Mouse (Mus musculus) MEL (cell line): ENCODE results near the gene Sost. TPM values are rescaled to one million over a fixed set of nuclear protein-coding genes. Genes with fewer than 3 reads are reported as not detected.

Source experiments
- DNase-seq: peaks from one replicate; pipeline ENCODE4 v3.0.0; 2011; ENCODE audit warnings: low read depth, low spot score
- H3K27ac ChIP-seq: 2 replicates; pipeline ENCODE4 v1.5.1; 2012; ENCODE audit warnings: low read depth, mild to moderate bottlenecking, control low read depth, low read length, moderate library complexity; ENCODE audit not compliant: control insufficient read depth
- H3K27me3 ChIP-seq, 2 experiments: fragments of 150-350 bp in 1 of 2; sonication (generic) in 1 of 2; 2 replicates each; pipeline ENCODE4 v1.6.1; 2012; ENCODE audit warnings: low read length in 2 of 2, mild to moderate bottlenecking in 2 of 2, improper control_type of control experiment in 1 of 2, moderate library complexity in 1 of 2; ENCODE audit not compliant: insufficient read depth in 2 of 2, control insufficient read depth in 1 of 2
- H3K36me3 ChIP-seq, 2 experiments: 2 replicates each; pipeline ENCODE4 v1.6.1; 2012 to 2014; ENCODE audit warnings: low read length in 2 of 2, improper control_type of control experiment in 1 of 2, inconsistent platforms in 1 of 2, mild to moderate bottlenecking in 1 of 2; ENCODE audit not compliant: insufficient read depth in 2 of 2, control insufficient read depth in 1 of 2
- H3K4me1 ChIP-seq, 2 experiments: fragments of 150-350 bp in 1 of 2; sonication (generic) in 1 of 2; 2 replicates each; pipeline ENCODE4 v1.6.1; 2012; ENCODE audit warnings: low read length in 2 of 2, improper control_type of control experiment in 1 of 2, mild to moderate bottlenecking in 1 of 2; ENCODE audit not compliant: insufficient read depth in 2 of 2, control insufficient read depth in 1 of 2
- H3K4me3 ChIP-seq, 2 experiments: fragments of 150-350 bp in 1 of 2; sonication (generic) in 1 of 2; 2 replicates each; pipeline ENCODE4 v1.5.1; 2012; ENCODE audit warnings: low read depth in 2 of 2, low read length in 2 of 2, mild to moderate bottlenecking in 2 of 2, moderate library complexity in 2 of 2, control low read depth in 1 of 2, improper control_type of control experiment in 1 of 2; ENCODE audit not compliant: control insufficient read depth in 1 of 2, insufficient read depth in 1 of 2
- H3K79me2 ChIP-seq: 2 replicates; pipeline ENCODE4 v1.6.1; 2012; ENCODE audit warnings: mild to moderate bottlenecking, low read length, moderate library complexity; ENCODE audit not compliant: control insufficient read depth, poor library complexity, insufficient read depth
- H3K9ac ChIP-seq: 2 replicates; pipeline ENCODE4 v1.6.1; 2012; ENCODE audit warnings: low read depth, mild to moderate bottlenecking, control low read depth, low read length, moderate library complexity; ENCODE audit not compliant: control insufficient read depth, poor library complexity, severe bottlenecking
- H3K9me3 ChIP-seq: fragments of 150-350 bp; sonication (generic); replicated peaks from 2 replicates; pipeline ENCODE4 v1.6.1; 2012; ENCODE audit warnings: mild to moderate bottlenecking, low read length, improper control_type of control experiment, moderate library complexity; ENCODE audit not compliant: insufficient read depth
- CHD1 ChIP-seq: IDR thresholded peaks from 2 replicates; pipeline ENCODE4 v1.6.1; 2012; ENCODE audit warnings: low read depth, mild to moderate bottlenecking, inconsistent platforms, low read length, improper control_type of control experiment
- CHD2 ChIP-seq: IDR thresholded peaks from 2 replicates; pipeline ENCODE4 v1.6.1; 2011; ENCODE audit warnings: low read length, improper control_type of control experiment
- E2F4 ChIP-seq: IDR thresholded peaks from 2 replicates; pipeline ENCODE4 v1.6.1; 2011; ENCODE audit warnings: low read depth, low read length, improper control_type of control experiment, borderline replicate concordance
- ELF1 ChIP-seq: IDR thresholded peaks from 2 replicates; pipeline ENCODE4 v1.6.1; 2014; ENCODE audit warnings: low read depth, mild to moderate bottlenecking, inconsistent platforms, low read length, improper control_type of control experiment, moderate library complexity
- EP300 ChIP-seq, 2 experiments: IDR thresholded peaks; 2 replicates each; pipeline ENCODE4 v1.6.1; 2011; ENCODE audit warnings: improper control_type of control experiment in 2 of 2, low read length in 2 of 2, low read depth in 1 of 2, mild to moderate bottlenecking in 1 of 2
- ETS1 ChIP-seq: IDR thresholded peaks from 2 replicates; pipeline ENCODE4 v1.6.1; 2012; ENCODE audit warnings: low read depth, mild to moderate bottlenecking, inconsistent platforms, low read length, improper control_type of control experiment, moderate library complexity
- HCFC1 ChIP-seq: IDR thresholded peaks from 2 replicates; pipeline ENCODE4 v1.6.1; 2012; ENCODE audit warnings: low read depth, mild to moderate bottlenecking, inconsistent platforms, low read length, improper control_type of control experiment, moderate library complexity
- MAFK ChIP-seq: IDR thresholded peaks from 2 replicates; pipeline ENCODE4 v1.6.1; 2011; ENCODE audit warnings: low read depth, mild to moderate bottlenecking, low read length, improper control_type of control experiment, borderline replicate concordance
- MAX ChIP-seq: IDR thresholded peaks from 2 replicates; pipeline ENCODE4 v1.6.1; 2011; ENCODE audit warnings: low read length, improper control_type of control experiment
- MEF2A ChIP-seq: IDR thresholded peaks from 2 replicates; pipeline ENCODE4 v1.6.1; 2014; ENCODE audit warnings: low read depth, mild to moderate bottlenecking, inconsistent platforms, low read length, improper control_type of control experiment; ENCODE audit not compliant: poor library complexity, insufficient replicate concordance, severe bottlenecking; ENCODE audit errors: extremely low read depth
- MYB ChIP-seq: IDR thresholded peaks from 2 replicates; pipeline ENCODE4 v1.6.1; 2011; ENCODE audit warnings: mild to moderate bottlenecking, low read depth, low read length, improper control_type of control experiment
- MYC ChIP-seq: IDR thresholded peaks from 2 replicates; pipeline ENCODE4 v1.6.1; 2011; ENCODE audit warnings: low read depth, mild to moderate bottlenecking, low read length, improper control_type of control experiment, moderate library complexity
- NRF1 ChIP-seq: IDR thresholded peaks from 2 replicates; pipeline ENCODE4 v1.6.1; 2014; ENCODE audit warnings: low read depth, mild to moderate bottlenecking, inconsistent platforms, low read length, improper control_type of control experiment, moderate library complexity; ENCODE audit not compliant: poor library complexity, insufficient read depth, severe bottlenecking
- POLR2A ChIP-seq, 2 experiments: IDR thresholded peaks; 2 replicates each; pipeline ENCODE4 v1.6.1; 2011 to 2012; ENCODE audit warnings: low read length in 2 of 2, mild to moderate bottlenecking in 2 of 2, control low read depth in 1 of 2, improper control_type of control experiment in 1 of 2, low read depth in 1 of 2, moderate library complexity in 1 of 2; ENCODE audit not compliant: control insufficient read depth in 1 of 2, insufficient read depth in 1 of 2, poor library complexity in 1 of 2
- RCOR1 ChIP-seq: IDR thresholded peaks from 2 replicates; pipeline ENCODE4 v1.6.1; 2012; ENCODE audit warnings: low read depth, mild to moderate bottlenecking, inconsistent platforms, low read length, improper control_type of control experiment
- TBP ChIP-seq: IDR thresholded peaks from 2 replicates; pipeline ENCODE4 v1.8.0; 2011; ENCODE audit warnings: low read depth, low read length, improper control_type of control experiment
- TCF12 ChIP-seq: IDR thresholded peaks from 2 replicates; pipeline ENCODE4 v1.6.1; 2014; ENCODE audit warnings: low read depth, mild to moderate bottlenecking, inconsistent platforms, low read length, improper control_type of control experiment, moderate library complexity
- UBTF ChIP-seq: IDR thresholded peaks from 2 replicates; pipeline ENCODE4 v1.6.1; 2012; ENCODE audit warnings: low read depth, mild to moderate bottlenecking, inconsistent platforms, low read length, improper control_type of control experiment, moderate library complexity, borderline replicate concordance; ENCODE audit not compliant: insufficient read depth
- USF1 ChIP-seq: IDR thresholded peaks from 2 replicates; pipeline ENCODE4 v1.6.1; 2014; ENCODE audit warnings: low read depth, mild to moderate bottlenecking, inconsistent platforms, low read length, improper control_type of control experiment, moderate library complexity
- ZKSCAN1 ChIP-seq: IDR thresholded peaks from 2 replicates; pipeline ENCODE4 v1.6.1; 2012; ENCODE audit warnings: low read depth, mild to moderate bottlenecking, inconsistent platforms, low read length, improper control_type of control experiment, moderate library complexity
- polyA plus RNA-seq, 2 experiments: library from polyadenylated mRNA; stranded (reverse) in 1 of 2; unstranded in 1 of 2; fragments of >175 nt in 1 of 2; fragments of >200 nt in 1 of 2; gene quantifications; 2 replicates each; pipeline versions ENCODE4 v1.2.1 to v1.2.4; 2012; ENCODE audit warnings: low replicate concordance in 2 of 2, low read depth in 1 of 2; ENCODE audit not compliant: insufficient read length in 2 of 2, insufficient read depth in 1 of 2, missing spikeins in 1 of 2
- total RNA-seq: library from RNA; depleted of rRNA; stranded (reverse); fragments of 300-350 nt; gene quantifications from 2 replicates; pipeline ENCODE4 v1.2.3, GENCODE M21; 2012

Gene Sost
- total and polyA plus RNA-seq, 3 experiments: not detected

DNA sequence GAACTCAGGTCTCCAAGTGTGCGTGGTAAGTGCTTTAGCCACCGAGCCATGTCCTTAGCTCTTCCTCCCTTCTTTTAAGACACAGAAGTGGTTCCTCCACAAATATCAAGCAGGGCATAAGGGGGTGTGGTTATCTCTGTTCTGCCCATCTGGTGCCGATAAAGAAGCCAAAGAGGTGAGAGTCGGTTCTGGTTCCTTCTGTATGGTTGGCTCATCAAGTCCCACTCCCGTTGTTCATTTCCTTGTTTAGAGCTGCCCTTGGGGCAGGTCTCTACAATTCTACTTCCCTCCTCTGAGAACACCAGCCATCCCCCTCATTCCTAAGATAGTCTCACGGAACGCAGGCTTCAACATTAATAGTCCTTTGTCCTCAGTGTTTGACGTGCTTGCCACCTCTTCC, 27.3 kb upstream of the Sost start (continued):
- TF ChIP-seq CHD2: no peak
- TF ChIP-seq ETS1: peak; percentile 64
- TF ChIP-seq ELF1: peak; percentile 51; the same call in 1 of the 2 replicates
- TF ChIP-seq MYC: peak; percentile 63; the same call in 1 of the 2 replicates
- TF ChIP-seq RCOR1: no peak
- no peak for TF ChIP-seq MAFK
- TF ChIP-seq E2F4: no peak
- no peak for TF ChIP-seq NRF1
- TF ChIP-seq UBTF: no peak
- no peak for TF ChIP-seq HCFC1
- TF ChIP-seq CHD1: no peak
- no peak for TF ChIP-seq USF1

DNA sequence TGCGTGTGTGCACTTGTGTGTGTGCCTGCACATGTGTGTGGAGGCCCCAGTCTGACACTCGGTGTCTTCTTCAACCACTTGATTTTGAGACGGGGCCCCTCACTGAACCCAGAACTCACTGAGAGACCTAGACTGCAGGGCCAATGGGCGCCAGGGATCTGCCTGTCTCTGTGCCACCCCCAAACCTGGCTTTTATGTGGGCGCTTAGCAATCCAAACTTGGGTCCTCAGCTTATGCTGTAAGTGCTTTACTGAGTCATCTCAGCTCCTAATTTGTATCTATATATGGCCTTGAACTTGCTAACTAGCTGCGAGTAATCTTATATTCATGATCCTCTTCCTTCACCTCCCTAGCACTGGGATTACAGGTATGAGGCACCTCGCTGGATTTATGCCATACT, 25.6 kb upstream of the Sost start:
- TF ChIP-seq POLR2A (IDR thresholded peaks at IDR 0.05; ENCODE audit: control insufficient read depth in 1 of 2, insufficient read depth in 1 of 2, low read depth in 1 of 2, low read length in 2 of 2, poor library complexity in 1 of 2) (no peak), RCOR1 (no peak), TCF12 (no peak), UBTF (no peak), MYB (no peak)
- Histone ChIP-seq H3K36me3 (peaks cover 0 to 27% of the 10 kb centered on the region in 2 experiments; a peak in 2 of 4 replicates), H3K4me3 (no peak overlapping the region), H3K9ac (no peak overlapping the region), H3K27ac (no peak overlapping the region), H3K9me3 (no peaks in the 10 kb centered on the region), H3K79me2 (no peaks in the 10 kb centered on the region), H3K4me1 (peaks cover 11 to 25% of the 10 kb centered on the region in 2 experiments), H3K27me3 (no peaks in the 10 kb centered on the region)
- DNase-seq: peak; percentile 36

DNA sequence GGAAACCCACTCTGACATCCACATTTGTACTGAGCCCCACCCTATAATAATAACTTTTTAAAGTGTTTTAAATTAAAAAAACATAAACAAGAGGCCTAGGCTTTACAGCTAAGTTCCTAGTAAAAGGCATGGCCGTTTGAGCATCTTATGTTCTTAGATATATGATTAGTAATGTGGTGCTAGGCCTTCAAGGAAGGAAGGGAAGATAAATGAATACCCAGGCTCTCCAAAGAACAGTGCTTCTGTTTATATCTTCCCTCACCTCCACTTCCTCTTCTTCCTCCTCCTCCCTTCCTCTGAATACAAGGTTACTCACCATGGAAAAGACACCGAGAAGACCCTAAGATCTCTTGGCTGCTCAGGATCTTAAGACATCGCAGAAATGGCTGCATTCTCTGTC, 25.0 kb upstream of the Sost start:
- Histone ChIP-seq H3K36me3 (peaks cover 0 to 27% of the 10 kb centered on the region in 2 experiments; a peak in 2 of 4 replicates), H3K9me3 (no peaks in the 10 kb centered on the region), H3K27ac (peak overlapping the region; percentile 43), H3K4me3 (no peak overlapping the region), H3K9ac (no peak overlapping the region), H3K79me2 (no peaks in the 10 kb centered on the region), H3K4me1 (peaks cover 11 to 25% of the 10 kb centered on the region in 2 experiments), H3K27me3 (no peaks in the 10 kb centered on the region)
- peak; percentile 77 for DNase-seq
- no peak for TF ChIP-seq MEF2A
- TF ChIP-seq HCFC1: peak; percentile 76
- TF ChIP-seq MYC: peak; percentile 65
- no peak for TF ChIP-seq ZKSCAN1
- TF ChIP-seq TBP: peak; percentile 38; the same call in 1 of the 2 replicates
- TF ChIP-seq EP300 (IDR thresholded peaks at IDR 0.05; ENCODE audit: low read depth in 1 of 2, low read length in 2 of 2): peak; percentile 53 to 66
- TF ChIP-seq MAX: peak; percentile 32; the same call in 1 of the 2 replicates
